Mouse (Mus musculus) small intestine, adult 10 weeks (tissue): ENCODE results near the gene Olfr164. TPM values are rescaled to one million over a fixed set of nuclear protein-coding genes. Genes with fewer than 3 reads are reported as not detected.

Source experiments
- polyA plus RNA-seq: library from polyadenylated mRNA; stranded (reverse); fragments of 350-450 nt; fragmentation: Illumina TruSeq; extraction: RNeasy Lipid Tissue Mini Kit (QIAGEN cat#74804); gene quantifications from one replicate; pipeline ENCODE4 v1.2.3, GENCODE M21; 2014; ENCODE audit warnings: low replicate concordance

Olfr164 gene
- not detected for polyA plus RNA-seq

GRCm38 (mm10) chr16:19313964-19314363 is at the start of gene Olfr164:
Olfr164 (minus strand) TSS chr16:19314064.

Other genes with a start within 250 kb of the Olfr164 start
- 61.3 TPM for gene Olfr165, start 109.1 kb upstream of the Olfr164 start, polyA plus RNA-seq
- gene Olfr166, start 169.6 kb upstream of the Olfr164 start, polyA plus RNA-seq: not detected
- gene Olfr167, start 208.2 kb upstream of the Olfr164 start, polyA plus RNA-seq: not detected
- not detected for gene Olfr168, start 221.5 kb upstream of the Olfr164 start, polyA plus RNA-seq